In genomic region chr1:152386188-152386835, GRCm38 (mm10) we compare ENCODE assay signal across 8 mouse cellular contexts. TPM values are rescaled to one million over a fixed set of nuclear protein-coding genes. Genes with fewer than 3 reads are reported as not detected.
A peak's percentile ranks its signal among the peaks of the same experiment; 100 is the strongest.
DNase-seq lines count a peak whose midpoint lies in the region; ATAC-seq lines count a peak whose summit lies in the region.

Gene Tsen15, minus strand, starts transcription at chr1:152386688.

- H3K4me1 ChIP-seq in hindbrain, embryonic 14.5 days (replicated peaks; ENCODE audit: control insufficient read depth, insufficient read depth, low read length): no peaks in the 10 kb centered on the region

- no peaks in the 10 kb centered on the region for H3K27me3 ChIP-seq in hindbrain, embryonic 14.5 days (ENCODE audit: control insufficient read depth, insufficient read depth, low read length)

- H3K36me3 ChIP-seq in hindbrain, embryonic 14.5 days (replicated peaks; ENCODE audit: control insufficient read depth, insufficient read depth): no peaks in the 10 kb centered on the region

- ATAC-seq in hindbrain, embryonic 14.5 days (ENCODE audit: low FRiP score): peak; percentile 96

- H3K9ac ChIP-seq in hindbrain, embryonic 14.5 days: peak within 1 kb of the TSS; percentile 81

- DNase-seq in T-cell, adult 2 months (ENCODE audit: low spot score): peak; percentile 74
- peak; percentile 87 to 88 for DNase-seq in cerebellum, postnatal 36 days
- DNase-seq in frontal cortex, postnatal 36 days (ENCODE audit: low spot score in 2 of 2): peak; percentile 86 to 89
- peak; percentile 71 for DNase-seq in hindbrain, embryonic 14.5 days (ENCODE audit: low spot score)
- DNase-seq in layer of hippocampus, postnatal 36 days: peak; percentile 85 to 86
- peak; percentile 88 for DNase-seq in lung, postnatal 25 days (ENCODE audit: low spot score)
- DNase-seq in retina, adult 2 months (ENCODE audit: low read depth, low spot score): peak; percentile 69
- DNase-seq in thymus, postnatal 25 days: peak; percentile 88

- peak within 1 kb of the TSS; percentile 68 for H3K4me3 ChIP-seq in hindbrain, embryonic 14.5 days (replicated peaks; ENCODE audit: low read length)

- under 1% methylated on average over 57 of the region's 57 CpGs for WGBS in hindbrain, embryonic 14.5 days

- H3K27ac ChIP-seq in hindbrain, embryonic 14.5 days: no peak within 1 kb of the TSS

- no peaks in the 10 kb centered on the region for H3K9me3 ChIP-seq in hindbrain, embryonic 14.5 days (ENCODE audit: control insufficient read depth, low read length)

- H3K4me2 ChIP-seq in hindbrain, embryonic 14.5 days (replicated peaks): peak within 1 kb of the TSS; percentile 62

RNA-seq across cellular contexts. Expression of gene Tsen15, which starts in this region (rescaled TPM):
- polyA plus RNA-seq in hindbrain, embryonic 14.5 days (2014; fragmentation: Nextera tagmentation; extraction: Ambion mirVana): 37.9 and 39.2 TPM in 2 replicates
- total RNA-seq in layer of hippocampus, postnatal 36 days (2021): 10 to 100 TPM; 37.2 to 38.7 TPM
